Mouse (Mus musculus): ENCODE measurements around the gene Unc45a.

DNA sequence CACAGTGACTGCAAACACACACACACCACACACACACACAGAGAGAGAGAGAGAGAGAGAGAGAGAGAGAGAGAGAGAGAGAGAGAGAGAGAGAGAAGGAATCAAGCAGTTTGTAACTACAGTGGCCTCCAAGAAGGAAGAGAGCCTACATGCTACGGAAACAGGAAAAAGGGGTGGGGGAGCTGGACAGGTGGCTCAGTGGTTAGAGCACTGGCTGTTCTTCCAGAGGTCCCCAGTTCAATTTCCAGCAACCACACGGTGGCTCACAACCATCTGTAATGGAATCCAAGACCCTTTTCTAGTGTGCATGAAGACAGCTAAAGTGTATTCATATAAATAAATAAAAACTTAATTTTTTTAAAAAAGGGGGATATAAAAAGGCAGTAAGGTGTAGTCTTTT, 31.9 kb upstream of the Unc45a start:
- TF ChIP-seq CTCF (IDR thresholded peaks at IDR 0.05; ENCODE audit: borderline replicate concordance, control insufficient read depth, extremely low read depth, insufficient read depth, low read length, poor library complexity) (no peak), POLR2A (IDR thresholded peaks at IDR 0.05; ENCODE audit: control insufficient read depth, extremely low read depth, insufficient read depth, low read length, poor library complexity) (no peak)
